Mouse (Mus musculus) kidney, adult 2 months (tissue): ENCODE measurements around the gene Gm2696.

Experiments
- CTCF ChIP-seq: fragments of 200-500 bp; conservative IDR thresholded peaks from 2 replicates; pipeline ENCODE4 v1.5.1; 2011; ENCODE audit warnings: low read depth, mild to moderate bottlenecking, control low read depth, low read length, moderate library complexity, mixed read lengths; ENCODE audit not compliant: insufficient read depth, insufficient read length
- POLR2A ChIP-seq: fragments of 200-500 bp; IDR thresholded peaks from one replicate; pipeline ENCODE4 v1.6.1; 2011; ENCODE audit warnings: low read depth, low read length, control low read depth

DNA sequence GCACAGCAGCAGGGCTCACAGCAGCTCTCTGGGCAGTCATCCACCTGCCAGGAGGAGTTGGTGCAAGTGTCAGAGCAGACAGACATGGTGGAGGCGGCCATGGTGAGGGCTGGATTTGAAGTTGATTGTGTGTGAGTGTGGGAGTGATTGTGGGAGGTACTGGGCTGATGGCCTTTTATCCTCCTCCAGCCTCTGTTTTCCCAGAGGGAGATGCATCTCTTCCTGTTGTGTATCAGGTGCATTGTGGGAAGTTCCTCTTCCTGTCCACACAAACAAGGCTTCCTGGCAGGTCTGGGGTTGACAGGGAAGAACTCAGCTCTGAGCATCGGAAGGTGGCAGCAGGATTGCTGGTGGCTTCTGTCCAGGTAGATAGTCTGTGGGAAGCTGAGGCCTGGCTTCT, 19.5 kb upstream of the Gm2696 start, which contains the start of gene Gm9639:
- TF ChIP-seq CTCF = no peak
- no peak for TF ChIP-seq POLR2A
